Mouse (Mus musculus): Measurements from ENCODE around the gene Ddx6. TPM values are rescaled to one million over a fixed set of nuclear protein-coding genes. Genes with fewer than 3 reads are reported as not detected.

Ddx6 gene
- polyA plus RNA-seq, 1 experiment from 2014 or later = 14.7 TPM

DNA sequence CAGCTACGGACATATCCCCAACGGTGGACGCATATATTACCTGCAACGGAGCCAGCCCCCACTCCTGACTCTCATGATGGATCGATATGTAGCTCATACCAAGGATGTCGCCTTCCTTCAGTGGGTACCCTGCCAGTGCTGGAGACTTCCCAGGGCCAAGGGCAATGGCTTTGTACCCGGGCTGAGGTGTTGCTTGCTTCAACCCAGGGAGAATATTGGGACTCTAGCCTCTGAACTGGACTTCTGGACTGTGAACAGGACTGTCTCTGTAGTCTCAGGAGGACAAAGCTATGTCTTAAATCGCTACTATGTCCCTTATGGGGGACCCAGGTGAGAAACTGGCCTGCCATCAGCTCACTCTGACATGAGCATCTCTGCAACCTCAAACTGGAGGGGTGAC lies 78.4 kb downstream of the Ddx6 start:
- H3K9ac ChIP-seq = no peak overlapping the region
- H3K4me3 ChIP-seq (replicated peaks) = no peak overlapping the region
- no peak for ATAC-seq
- H3K4me1 ChIP-seq (replicated peaks) = peaks cover 5% of the 10 kb centered on the region; the same call in 1 of the 2 replicates
- no peaks in the 10 kb centered on the region for H3K9me3 ChIP-seq
- no peak overlapping the region for H3K4me2 ChIP-seq (replicated peaks)
- H3K36me3 ChIP-seq = no peaks in the 10 kb centered on the region; the same call in 1 of the 2 replicates
- WGBS = 84% methylated on average over 8 of the region's 8 CpGs
- no peaks in the 10 kb centered on the region for H3K27me3 ChIP-seq (replicated peaks)
- H3K27ac ChIP-seq = no peak overlapping the region

DNA sequence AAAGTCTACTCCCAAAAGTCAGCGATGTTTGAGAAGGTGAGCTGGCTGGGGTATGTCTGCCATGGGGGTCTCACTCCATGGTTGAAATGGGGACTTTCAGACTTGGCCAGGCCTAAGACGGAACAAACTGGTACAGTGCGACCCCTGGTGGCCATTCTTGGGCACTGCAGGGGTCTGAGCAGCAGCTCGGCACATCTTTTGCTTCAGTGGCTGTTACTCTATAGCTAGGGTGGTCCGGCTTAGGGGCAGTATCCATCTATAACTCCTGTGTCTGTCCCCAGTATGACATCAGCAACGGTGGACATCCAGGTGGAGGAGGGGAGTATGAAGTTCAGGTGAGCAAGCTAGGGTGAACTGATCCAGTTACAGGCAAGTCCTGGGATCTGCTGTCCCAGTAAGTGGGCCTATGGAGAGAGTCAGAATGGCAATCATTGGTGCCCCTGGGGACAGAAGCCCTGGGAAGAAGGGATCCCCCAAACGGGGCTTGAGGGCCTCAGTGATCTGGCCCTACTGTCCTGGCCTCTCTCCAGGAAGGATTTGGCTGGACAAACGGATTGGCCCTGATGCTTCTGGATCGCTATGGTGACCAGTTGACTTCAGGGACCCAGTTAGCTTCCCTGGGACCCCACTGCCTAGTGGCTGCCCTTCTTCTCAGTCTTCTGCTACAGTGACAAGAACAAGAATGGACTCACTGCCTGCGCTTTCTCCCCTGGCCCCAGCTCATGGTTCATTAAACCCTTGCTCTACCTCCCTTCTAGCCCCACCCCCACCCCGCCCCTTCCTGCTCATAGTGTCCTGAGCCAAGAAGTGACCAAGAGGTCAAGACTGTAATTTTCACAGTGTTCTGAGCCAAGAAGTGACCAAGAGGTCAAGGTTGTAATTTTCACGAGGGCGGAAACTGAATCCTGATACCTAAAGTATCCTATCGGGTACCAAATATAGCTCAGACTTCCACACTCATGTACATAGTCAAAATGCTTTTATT lies 80.9 kb downstream of the Ddx6 start:
- H3K27me3 ChIP-seq (replicated peaks) = no peaks in the 10 kb centered on the region
- no peak overlapping the region for H3K9ac ChIP-seq
- no peaks in the 10 kb centered on the region; the same call in 1 of the 2 replicates for H3K36me3 ChIP-seq
- 40% methylated on average over 14 of the region's 14 CpGs for WGBS
- H3K9me3 ChIP-seq = no peaks in the 10 kb centered on the region
- peaks cover 5% of the 10 kb centered on the region; the same call in 1 of the 2 replicates for H3K4me1 ChIP-seq (replicated peaks)
- H3K27ac ChIP-seq = no peak overlapping the region
- no peak overlapping the region for H3K4me3 ChIP-seq (replicated peaks)
- ATAC-seq = peak; percentile 46; the same call in 1 of the 2 replicates
- H3K4me2 ChIP-seq (replicated peaks) = no peak overlapping the region

DNA sequence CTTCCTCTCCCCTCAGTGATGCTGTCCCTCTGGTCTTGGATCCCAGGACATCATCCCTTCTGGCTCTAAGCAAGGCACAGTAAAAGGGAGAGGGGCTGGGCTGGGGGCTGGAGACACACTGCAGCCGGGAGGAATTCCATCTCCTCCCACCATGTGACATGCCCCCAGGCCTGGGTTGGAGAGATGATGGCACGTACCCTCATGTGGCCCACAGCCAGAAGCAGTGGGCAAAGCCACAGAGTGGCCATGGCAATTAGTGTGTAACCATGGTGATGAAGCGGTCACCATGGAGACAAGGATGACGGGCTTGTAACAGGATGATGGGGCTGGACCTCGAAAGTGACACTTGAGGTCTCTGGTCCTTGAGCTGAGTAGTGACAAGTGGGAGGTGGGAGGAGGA lies 81.9 kb downstream of the Ddx6 start:
- no peak overlapping the region for H3K27ac ChIP-seq
- 74% methylated on average over 5 of the region's 5 CpGs for WGBS

DNA sequence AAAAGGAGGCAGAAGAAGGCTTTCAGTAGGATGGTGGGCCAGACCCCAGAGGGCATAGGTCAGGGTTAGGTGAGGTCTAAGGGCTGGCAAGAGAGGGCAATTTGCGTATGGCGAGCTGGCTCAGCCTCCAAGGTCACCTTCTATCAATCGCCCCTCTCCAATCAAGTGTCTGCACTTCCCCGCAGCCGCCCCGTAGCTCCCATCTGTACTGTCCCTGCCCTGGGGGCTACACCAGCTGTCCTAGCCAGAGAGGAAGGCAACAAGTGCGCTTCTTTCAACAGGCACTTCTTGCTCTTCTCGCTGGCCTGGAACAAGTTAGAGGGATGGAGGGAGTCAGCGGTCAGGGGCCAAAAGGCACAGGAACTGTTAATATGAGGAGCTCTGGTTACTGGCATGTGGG lies 83.3 kb downstream of the Ddx6 start:
- no peaks in the 10 kb centered on the region for H3K9me3 ChIP-seq
- peaks cover 3% of the 10 kb centered on the region; the same call in 1 of the 2 replicates for H3K36me3 ChIP-seq
- peaks cover 18% of the 10 kb centered on the region for H3K4me1 ChIP-seq (replicated peaks)
- no peak overlapping the region for H3K27ac ChIP-seq
- H3K9ac ChIP-seq = no peak overlapping the region
- no peak overlapping the region for H3K4me3 ChIP-seq (replicated peaks)
- no peaks in the 10 kb centered on the region for H3K27me3 ChIP-seq (replicated peaks)
- WGBS = 74% methylated on average over 9 of the region's 9 CpGs
- ATAC-seq = no peak
- H3K4me2 ChIP-seq (replicated peaks) = no peak overlapping the region

More for the DNA sequence above, 81.9 kb downstream of the Ddx6 start:
- no peak overlapping the region for H3K4me3 ChIP-seq (replicated peaks)
- no peak overlapping the region for H3K9ac ChIP-seq
- peaks cover 11% of the 10 kb centered on the region for H3K4me1 ChIP-seq (replicated peaks)
- H3K9me3 ChIP-seq = no peaks in the 10 kb centered on the region
- peaks cover under 1% of the 10 kb centered on the region; the same call in 1 of the 2 replicates for H3K36me3 ChIP-seq
- no peaks in the 10 kb centered on the region for H3K27me3 ChIP-seq (replicated peaks)
- no peak for ATAC-seq
- H3K4me2 ChIP-seq (replicated peaks) = no peak overlapping the region

Other genes starting within 250 kb of the Ddx6 start
- 28.9 and 30.3 TPM in 2 replicates for gene Vps11, start 243.2 kb upstream of the Ddx6 start, polyA plus RNA-seq (2015; fragmentation: Nextera tagmentation; extraction: Ambion mirVana)
- 38.8 and 43.6 TPM in 2 replicates for gene Hyou1, start 225.4 kb upstream of the Ddx6 start, polyA plus RNA-seq (2015; fragmentation: Nextera tagmentation; extraction: Ambion mirVana)
- 51.7 and 59.2 TPM in 2 replicates for gene Slc37a4, start 208.0 kb upstream of the Ddx6 start, polyA plus RNA-seq (2015; fragmentation: Nextera tagmentation; extraction: Ambion mirVana)
- 2,026 and 2,084 TPM in 2 replicates for gene Rps25, start 197.8 kb upstream of the Ddx6 start, polyA plus RNA-seq (2015; fragmentation: Nextera tagmentation; extraction: Ambion mirVana)
- gene Trappc4, start 197.3 kb upstream of the Ddx6 start, polyA plus RNA-seq (2015; fragmentation: Nextera tagmentation; extraction: Ambion mirVana) = 122 and 123 TPM in 2 replicates
- gene Ccdc84, start 186.3 kb upstream of the Ddx6 start, polyA plus RNA-seq (2015; fragmentation: Nextera tagmentation; extraction: Ambion mirVana) = 24.0 and 25.6 TPM in 2 replicates
- gene Foxr1, start 163.8 kb upstream of the Ddx6 start, polyA plus RNA-seq (2015; fragmentation: Nextera tagmentation; extraction: Ambion mirVana) = not detected in 2 replicates
- gene Upk2, start 149.9 kb upstream of the Ddx6 start, polyA plus RNA-seq (2015; fragmentation: Nextera tagmentation; extraction: Ambion mirVana) = 1.2 TPM in 2 replicates
- 7.5 and 7.8 TPM in 2 replicates for gene Bcl9l, start 122.1 kb upstream of the Ddx6 start, polyA plus RNA-seq (2015; fragmentation: Nextera tagmentation; extraction: Ambion mirVana)
- gene Cxcr5, start 43.0 kb upstream of the Ddx6 start, polyA plus RNA-seq (2015; fragmentation: Nextera tagmentation; extraction: Ambion mirVana) = 1.3 TPM in 2 replicates
- not detected in 2 replicates for gene Treh, start 68.3 kb downstream of the Ddx6 start, polyA plus RNA-seq (2015; fragmentation: Nextera tagmentation; extraction: Ambion mirVana)
- 17.6 and 18.9 TPM in 2 replicates for gene Phldb1, start 130.3 kb downstream of the Ddx6 start, polyA plus RNA-seq (2015; fragmentation: Nextera tagmentation; extraction: Ambion mirVana)
- 184 and 193 TPM in 2 replicates for gene Arcn1, start 163.0 kb downstream of the Ddx6 start, polyA plus RNA-seq (2015; fragmentation: Nextera tagmentation; extraction: Ambion mirVana)
- 79.8 and 82.8 TPM in 2 replicates for gene Ift46, start 163.0 kb downstream of the Ddx6 start, polyA plus RNA-seq (2015; fragmentation: Nextera tagmentation; extraction: Ambion mirVana)
- gene Tmem25, start 194.4 kb downstream of the Ddx6 start, polyA plus RNA-seq (2015; fragmentation: Nextera tagmentation; extraction: Ambion mirVana) = 4.8 and 5.2 TPM in 2 replicates
- 4.0 and 4.4 TPM in 2 replicates for gene Ttc36, start 198.2 kb downstream of the Ddx6 start, polyA plus RNA-seq (2015; fragmentation: Nextera tagmentation; extraction: Ambion mirVana)